Mouse (Mus musculus): Measurements from ENCODE around the gene Gm4969. TPM values are rescaled to one million over a fixed set of nuclear protein-coding genes. Genes with fewer than 3 reads are reported as not detected.

Gm4969 gene
- total and polyA plus RNA-seq, 2 experiments = 0.02 to 0.09 TPM

GRCm38 (mm10) chr7:19163752-19164151 lies 45.6 kb upstream of the Gm4969 start:
- 53% methylated on average over 12 of the region's 12 CpGs for WGBS
- TF ChIP-seq CTCF (IDR thresholded peaks at IDR 0.05; ENCODE audit: low read depth, low read length) = no peak
- TF ChIP-seq POLR2A (IDR thresholded peaks at IDR 0.05; ENCODE audit: extremely low read depth, insufficient read depth, low read length) = no peak
- Histone ChIP-seq H3K79me2 (ENCODE audit: control insufficient read depth, insufficient read depth, low read length) (no peaks in the 10 kb centered on the region), H3K4me1 (ENCODE audit: control insufficient read depth, insufficient read depth, low read length) (no peaks in the 10 kb centered on the region), H3K4me3 (ENCODE audit: insufficient read depth, low read depth, low read length) (no peak overlapping the region), H3K27ac (replicated peaks; ENCODE audit: insufficient read depth, low read depth, low read length) (no peak overlapping the region), H3K36me3 (ENCODE audit: control insufficient read depth, insufficient read depth, low read length) (no peaks in the 10 kb centered on the region), H3K9ac (ENCODE audit: low read depth, low read length) (no peak overlapping the region), H3K27me3 (ENCODE audit: control insufficient read depth, insufficient read depth, low read length) (peaks cover 14% of the 10 kb centered on the region; the same call in 1 of the 2 replicates)
- DNase-seq (ENCODE audit: extremely low read depth, low read depth, low spot score) = no peak

- Histone ChIP-seq H3K36me3 (ENCODE audit: control insufficient read depth, insufficient read depth, low read length) (no peaks in the 10 kb centered on the region), H3K9ac (ENCODE audit: low read depth, low read length) (no peak overlapping the region), H3K4me3 (ENCODE audit: insufficient read depth, low read depth, low read length) (no peak overlapping the region), H3K4me1 (ENCODE audit: control insufficient read depth, insufficient read depth, low read length) (no peaks in the 10 kb centered on the region), H3K27ac (replicated peaks; ENCODE audit: insufficient read depth, low read depth, low read length) (no peak overlapping the region), H3K27me3 (ENCODE audit: control insufficient read depth, insufficient read depth, low read length) (peaks cover 14% of the 10 kb centered on the region; the same call in 1 of the 2 replicates), H3K79me2 (ENCODE audit: control insufficient read depth, insufficient read depth, low read length) (no peaks in the 10 kb centered on the region)
- TF ChIP-seq POLR2A (IDR thresholded peaks at IDR 0.05; ENCODE audit: extremely low read depth, insufficient read depth, low read length) (no peak), CTCF (IDR thresholded peaks at IDR 0.05; ENCODE audit: low read depth, low read length) (no peak)
- DNase-seq (ENCODE audit: extremely low read depth, low read depth, low spot score) = no peak
- 84% methylated on average over 7 of the region's 7 CpGs for WGBS
These were observed 44.8 kb upstream of the Gm4969 start for GRCm38 (mm10) chr7:19162928-19163327.

DNA sequence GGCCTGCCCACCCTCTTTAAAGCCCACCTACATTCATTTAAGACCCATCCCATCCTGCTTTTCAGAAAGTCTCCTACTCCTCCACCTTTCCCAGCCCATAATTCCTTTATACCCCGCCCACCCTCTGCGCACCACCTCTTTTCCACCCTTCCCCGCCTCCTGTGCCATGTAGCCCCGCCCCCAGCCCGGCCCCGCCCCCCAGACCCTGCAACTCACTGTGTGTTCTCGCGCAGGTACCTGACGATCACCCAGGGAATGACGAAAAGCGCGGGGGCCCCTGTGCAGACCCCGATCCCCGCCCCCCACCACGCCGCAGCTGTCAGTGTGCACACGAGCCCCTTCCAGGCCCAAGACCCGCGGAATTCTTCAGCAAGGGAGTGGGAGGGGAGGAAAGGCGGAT lies 41.9 kb upstream of the Gm4969 start:
- peaks cover 10% of the 10 kb centered on the region; the same call in 1 of the 2 replicates for H3K27me3 ChIP-seq (ENCODE audit: control insufficient read depth, insufficient read depth, low read length)
- no peaks in the 10 kb centered on the region for H3K79me2 ChIP-seq (ENCODE audit: control insufficient read depth, insufficient read depth, low read length)
- no peak overlapping the region for H3K27ac ChIP-seq (replicated peaks; ENCODE audit: insufficient read depth, low read depth, low read length)
- no peak overlapping the region for H3K9ac ChIP-seq (ENCODE audit: low read depth, low read length)
- peaks cover 2% of the 10 kb centered on the region; the same call in 1 of the 2 replicates for H3K4me1 ChIP-seq (ENCODE audit: control insufficient read depth, insufficient read depth, low read length)
- TF ChIP-seq POLR2A (IDR thresholded peaks at IDR 0.05; ENCODE audit: extremely low read depth, insufficient read depth, low read length) = no peak
- TF ChIP-seq CTCF (IDR thresholded peaks at IDR 0.05; ENCODE audit: low read depth, low read length) = no peak
- no peaks in the 10 kb centered on the region for H3K36me3 ChIP-seq (ENCODE audit: control insufficient read depth, insufficient read depth, low read length)
- peak; percentile 7 for DNase-seq (ENCODE audit: extremely low read depth, low read depth, low spot score)
- 3% methylated on average over 20 of the region's 20 CpGs for WGBS
- peak overlapping the region; percentile 38; the same call in 1 of the 2 replicates for H3K4me3 ChIP-seq (ENCODE audit: insufficient read depth, low read depth, low read length)

GRCm38 (mm10) chr7:19159411-19159810 lies 41.2 kb upstream of the Gm4969 start:
- Histone ChIP-seq H3K27ac (replicated peaks; ENCODE audit: insufficient read depth, low read depth, low read length) (no peak overlapping the region), H3K36me3 (ENCODE audit: control insufficient read depth, insufficient read depth, low read length) (no peaks in the 10 kb centered on the region), H3K9ac (ENCODE audit: low read depth, low read length) (no peak overlapping the region), H3K4me3 (ENCODE audit: insufficient read depth, low read depth, low read length) (no peak overlapping the region), H3K4me1 (ENCODE audit: control insufficient read depth, insufficient read depth, low read length) (peaks cover 2% of the 10 kb centered on the region; the same call in 1 of the 2 replicates), H3K27me3 (ENCODE audit: control insufficient read depth, insufficient read depth, low read length) (peaks cover 6% of the 10 kb centered on the region; the same call in 1 of the 2 replicates), H3K79me2 (ENCODE audit: control insufficient read depth, insufficient read depth, low read length) (no peaks in the 10 kb centered on the region)
- DNase-seq (ENCODE audit: extremely low read depth, low read depth, low spot score) = no peak
- TF ChIP-seq POLR2A (IDR thresholded peaks at IDR 0.05; ENCODE audit: extremely low read depth, insufficient read depth, low read length) (no peak), CTCF (IDR thresholded peaks at IDR 0.05; ENCODE audit: low read depth, low read length) (no peak)
- WGBS = 22% methylated on average over 18 of the region's 18 CpGs

DNA sequence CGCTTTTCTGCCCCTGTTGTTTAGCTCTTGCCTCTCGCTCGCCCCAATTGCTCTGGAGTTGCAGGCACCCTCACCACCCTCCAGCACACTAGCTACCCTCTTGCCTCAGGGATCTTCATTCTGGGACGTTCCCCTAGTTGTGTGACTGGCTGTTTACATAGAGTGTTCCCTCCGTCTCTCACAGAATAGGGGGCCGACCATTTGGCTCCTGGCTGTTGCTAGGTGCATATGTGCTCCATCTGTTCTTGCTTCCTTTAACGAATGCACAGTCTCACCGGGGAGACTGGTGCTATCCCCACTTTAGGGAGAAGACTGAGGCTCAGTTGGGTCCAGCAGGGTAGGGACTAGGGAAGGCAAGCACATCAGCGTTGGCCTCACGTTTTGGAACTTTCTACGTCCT lies 40.4 kb upstream of the Gm4969 start:
- Histone ChIP-seq H3K36me3 (ENCODE audit: control insufficient read depth, insufficient read depth, low read length) (no peaks in the 10 kb centered on the region), H3K4me1 (ENCODE audit: control insufficient read depth, insufficient read depth, low read length) (peaks cover 2% of the 10 kb centered on the region; the same call in 1 of the 2 replicates), H3K9ac (ENCODE audit: low read depth, low read length) (no peak overlapping the region), H3K27me3 (ENCODE audit: control insufficient read depth, insufficient read depth, low read length) (peaks cover 5% of the 10 kb centered on the region; the same call in 1 of the 2 replicates), H3K27ac (replicated peaks; ENCODE audit: insufficient read depth, low read depth, low read length) (no peak overlapping the region), H3K79me2 (ENCODE audit: control insufficient read depth, insufficient read depth, low read length) (no peaks in the 10 kb centered on the region), H3K4me3 (ENCODE audit: insufficient read depth, low read depth, low read length) (no peak overlapping the region)
- no peak for DNase-seq (ENCODE audit: extremely low read depth, low read depth, low spot score)
- 71% methylated on average over 11 of the region's 11 CpGs for WGBS
- TF ChIP-seq CTCF (IDR thresholded peaks at IDR 0.05; ENCODE audit: low read depth, low read length) = no peak
- TF ChIP-seq POLR2A (IDR thresholded peaks at IDR 0.05; ENCODE audit: extremely low read depth, insufficient read depth, low read length) = no peak

GRCm38 (mm10) chr7:19157160-19157800 lies 39.1 kb upstream of the Gm4969 start:
- peak; percentile 46 for DNase-seq (ENCODE audit: extremely low read depth, low read depth, low spot score)
- Histone ChIP-seq H3K36me3 (ENCODE audit: control insufficient read depth, insufficient read depth, low read length) (0 out of 2 replicates have a peak, but pooled peaks cover 3% of the 10 kb centered on the region), H3K4me1 (ENCODE audit: control insufficient read depth, insufficient read depth, low read length) (peaks cover 2% of the 10 kb centered on the region; the same call in 1 of the 2 replicates), H3K27me3 (ENCODE audit: control insufficient read depth, insufficient read depth, low read length) (peaks cover 5% of the 10 kb centered on the region; the same call in 1 of the 2 replicates), H3K79me2 (ENCODE audit: control insufficient read depth, insufficient read depth, low read length) (no peaks in the 10 kb centered on the region), H3K9ac (ENCODE audit: low read depth, low read length) (no peak overlapping the region), H3K27ac (replicated peaks; ENCODE audit: insufficient read depth, low read depth, low read length) (no peak overlapping the region), H3K4me3 (ENCODE audit: insufficient read depth, low read depth, low read length) (no peak overlapping the region)
- TF ChIP-seq CTCF (IDR thresholded peaks at IDR 0.05; ENCODE audit: low read depth, low read length) = peak; percentile 92
- TF ChIP-seq POLR2A (IDR thresholded peaks at IDR 0.05; ENCODE audit: extremely low read depth, insufficient read depth, low read length) = no peak
- 6% methylated on average over 30 of the region's 30 CpGs for WGBS
